In the genomic region with DNA sequence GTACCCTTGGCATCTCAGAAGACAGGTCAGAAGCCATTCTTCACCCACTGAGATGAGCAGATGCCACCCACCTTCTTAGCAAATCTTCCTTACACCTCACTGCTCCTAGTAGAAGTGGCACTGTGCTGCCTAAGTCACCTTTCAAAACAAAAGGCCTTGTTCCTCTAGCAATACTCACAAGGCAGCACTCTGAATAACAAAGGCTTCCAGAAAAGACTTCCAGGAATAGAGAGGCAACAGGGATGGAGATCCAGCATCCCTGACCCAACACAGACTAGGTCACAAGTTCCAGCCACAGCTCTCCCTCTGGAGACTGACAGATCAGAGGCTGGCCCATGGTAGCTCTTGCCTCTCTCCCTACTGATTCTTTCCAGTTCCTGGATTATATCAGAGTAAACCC, we compare ENCODE assay signal across 18 mouse cellular contexts. TPM values are rescaled to one million over a fixed set of nuclear protein-coding genes. Genes with fewer than 3 reads are reported as not detected.
"Had no signal": no experiment of that assay in that cellular context is flagged by ENCODE, and none has a peak within 500 bp of the region (broad histone marks: within the 10 kb centered on the region; RNA-seq: fewer than 3 reads in every experiment).

No protein-coding gene starts in this region.

- H3K9ac ChIP-seq: lung, embryonic 14.5 days; midbrain, embryonic 13.5 days; midbrain, embryonic 15.5 days; neural tube, embryonic 12.5 days; stomach, embryonic 15.5 days had no signal

- H3K27ac ChIP-seq: midbrain, embryonic 10.5 days; midbrain, embryonic 13.5 days; midbrain, embryonic 15.5 days; neural tube, embryonic 12.5 days; stomach, embryonic 15.5 days; stomach, postnatal 0 days had no signal

- H3K4me1 ChIP-seq: midbrain, embryonic 10.5 days; midbrain, embryonic 13.5 days; midbrain, embryonic 15.5 days; neural tube, embryonic 12.5 days; stomach, embryonic 15.5 days had no signal

- DNase-seq: lung, adult 18-20 months; lung, embryonic 14.5 days; lung, postnatal 10 days; lung, postnatal 4 days; right cerebral cortex, postnatal 14 days; thymus, adult 2 months; thymus, postnatal 25 days; thymus, postnatal 4 days had no signal

- H3K4me3 ChIP-seq: midbrain, embryonic 10.5 days; midbrain, embryonic 13.5 days; midbrain, embryonic 15.5 days; neural tube, embryonic 12.5 days; stomach, embryonic 15.5 days had no signal

- H3K27me3 ChIP-seq: midbrain, embryonic 13.5 days; midbrain, embryonic 15.5 days; neural tube, embryonic 12.5 days; stomach, embryonic 15.5 days had no signal

- H3K9me3 ChIP-seq: midbrain, embryonic 10.5 days; midbrain, embryonic 13.5 days; midbrain, embryonic 15.5 days; neural tube, embryonic 12.5 days; stomach, embryonic 15.5 days had no signal

- H3K36me3 ChIP-seq: midbrain, embryonic 10.5 days; midbrain, embryonic 13.5 days; midbrain, embryonic 15.5 days; neural tube, embryonic 12.5 days; stomach, embryonic 15.5 days had no signal

RNA-seq across cellular contexts. Expression of gene Gbp8, which starts 42.1 kb away (rescaled TPM):
- polyA plus RNA-seq: neural tube, embryonic 14.5 days had no signal

RNA-seq across cellular contexts. Expression of gene Gbp10, which starts 57.9 kb away (rescaled TPM):
- total RNA-seq: megakaryocyte, adult 5-6 weeks; megakaryocyte-erythroid progenitor cell, adult 5-6 weeks; monocyte, adult 5-6 weeks had no signal
- polyA plus RNA-seq: lung, embryonic 14.5 days; neural tube, embryonic 14.5 days had no signal
